Mouse (Mus musculus) cerebellum, adult 2 months (tissue): ENCODE data around the gene Ext2.

Experiments used
- CTCF ChIP-seq: fragments of 200-500 bp; IDR thresholded peaks from 2 replicates; pipeline ENCODE4 v1.5.1; 2011; ENCODE audit warnings: low read depth, mild to moderate bottlenecking, control low read depth, low read length, moderate library complexity, borderline replicate concordance; ENCODE audit not compliant: insufficient read depth
- POLR2A ChIP-seq: fragments of 200-500 bp; IDR thresholded peaks from 2 replicates; pipeline ENCODE4 v1.6.1; 2011; ENCODE audit warnings: low read length, control low read depth, borderline replicate concordance; ENCODE audit not compliant: insufficient read depth

DNA sequence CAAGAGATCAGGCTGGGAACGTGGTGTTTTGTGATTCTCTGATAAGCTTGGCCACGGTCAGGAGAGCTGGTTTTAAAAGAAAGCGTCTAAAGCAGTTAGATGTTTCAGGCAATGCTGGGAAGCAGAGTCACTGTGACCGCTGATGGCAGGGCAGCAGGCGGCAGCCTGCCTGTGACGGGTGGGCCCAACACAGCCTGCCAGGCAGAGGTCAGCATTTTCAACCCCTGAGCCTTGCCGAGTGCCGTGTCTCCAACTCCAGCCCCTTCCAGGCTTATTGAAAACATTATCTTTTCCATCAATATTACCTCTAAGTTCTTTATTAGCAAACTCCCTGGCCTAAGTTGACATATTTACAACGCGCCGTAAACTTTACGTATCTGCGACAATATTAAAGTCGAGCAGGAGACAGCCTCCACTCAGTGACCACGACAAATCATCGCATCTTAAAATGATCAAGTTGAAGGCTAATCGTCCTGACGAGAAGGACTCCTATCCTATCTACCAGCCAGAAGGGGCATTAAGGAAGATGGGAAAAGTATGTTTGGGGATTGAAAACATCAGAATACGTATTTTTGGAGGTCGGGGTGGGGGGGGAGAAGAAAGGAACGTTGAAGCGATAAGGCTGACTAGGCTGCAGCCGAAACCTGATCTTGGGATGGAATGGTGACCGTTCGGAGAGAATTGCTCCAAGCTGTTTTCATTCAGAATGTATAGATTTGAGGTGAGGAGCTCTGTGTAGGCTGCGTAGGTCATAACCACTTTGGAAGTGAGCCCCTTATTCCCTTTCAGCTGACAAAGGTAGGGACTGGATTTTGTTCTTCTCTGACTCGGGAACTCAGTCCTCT is 206.3 kb downstream of the Ext2 start:
- TF ChIP-seq POLR2A (no peak), CTCF (no peak)
